Mouse (Mus musculus): ENCODE results near the gene Hnrnpab. TPM values are rescaled to one million over a fixed set of nuclear protein-coding genes. Genes with fewer than 3 reads are reported as not detected.
"Not testable (repeated sequence)": the region's sequence is repeated elsewhere in the genome, so short reads cannot be mapped to it uniquely, and the experiment has no call there.

Hnrnpab gene
- polyA plus RNA-seq, 1 experiment from 2014 or later = 441 TPM

GRCm38 (mm10) chr11:51637971-51638414 is 31.3 kb upstream of the Hnrnpab start:
- 0 out of 2 replicates have a peak, but pooled peaks cover 3% of the 10 kb centered on the region for H3K27me3 ChIP-seq (replicated peaks; ENCODE audit: control insufficient read depth, insufficient read depth, low read length)
- WGBS = 2% methylated on average over 17 of the region's 17 CpGs
- H3K9me3 ChIP-seq (ENCODE audit: control insufficient read depth, low read length) = no peaks in the 10 kb centered on the region
- H3K36me3 ChIP-seq (ENCODE audit: control insufficient read depth, insufficient read depth) = 0 out of 2 replicates have a peak, but pooled peaks cover 2% of the 10 kb centered on the region
- H3K4me1 ChIP-seq (replicated peaks; ENCODE audit: control insufficient read depth, insufficient read depth, low read length) = peaks cover 25% of the 10 kb centered on the region
- 0 out of 2 replicates have a peak overlapping the region, but pooled peaks have one; percentile 22 for H3K9ac ChIP-seq (replicated peaks; ENCODE audit: low read depth, low read length)
- peak overlapping the region; percentile 26 for H3K4me2 ChIP-seq (ENCODE audit: low read length)
- no peak overlapping the region for H3K27ac ChIP-seq (ENCODE audit: low read length)
- H3K4me3 ChIP-seq (replicated peaks; ENCODE audit: low read length) = no peak overlapping the region
- no peak for ATAC-seq

GRCm38 (mm10) chr11:51636323-51636684 is 29.7 kb upstream of the Hnrnpab start:
- Histone ChIP-seq H3K4me1 (replicated peaks; ENCODE audit: control insufficient read depth, insufficient read depth, low read length) (peaks cover 25% of the 10 kb centered on the region), H3K27me3 (replicated peaks; ENCODE audit: control insufficient read depth, insufficient read depth, low read length) (0 out of 2 replicates have a peak, but pooled peaks cover 3% of the 10 kb centered on the region), H3K4me2 (ENCODE audit: low read length) (peak overlapping the region; percentile 69), H3K4me3 (replicated peaks; ENCODE audit: low read length) (peak overlapping the region; percentile 57), H3K27ac (ENCODE audit: low read length) (peak overlapping the region; percentile 83), H3K36me3 (ENCODE audit: control insufficient read depth, insufficient read depth) (0 out of 2 replicates have a peak, but pooled peaks cover 2% of the 10 kb centered on the region), H3K9ac (replicated peaks; ENCODE audit: low read depth, low read length) (peak overlapping the region; percentile 68), H3K9me3 (ENCODE audit: control insufficient read depth, low read length) (no peaks in the 10 kb centered on the region)
- WGBS = 2% methylated on average over 6 of the region's 6 CpGs
- ATAC-seq = peak; percentile 55

- ATAC-seq = peak; percentile 92
- Histone ChIP-seq H3K4me3 (replicated peaks; ENCODE audit: low read length) (peak within 1 kb of the TSS; percentile 57), H3K9me3 (ENCODE audit: control insufficient read depth, low read length) (no peaks in the 10 kb centered on the region), H3K4me1 (replicated peaks; ENCODE audit: control insufficient read depth, insufficient read depth, low read length) (peaks cover 25% of the 10 kb centered on the region), H3K36me3 (ENCODE audit: control insufficient read depth, insufficient read depth) (0 out of 2 replicates have a peak, but pooled peaks cover 2% of the 10 kb centered on the region), H3K27ac (ENCODE audit: low read length) (peak within 1 kb of the TSS; percentile 83), H3K27me3 (replicated peaks; ENCODE audit: control insufficient read depth, insufficient read depth, low read length) (0 out of 2 replicates have a peak, but pooled peaks cover 3% of the 10 kb centered on the region), H3K4me2 (ENCODE audit: low read length) (peak within 1 kb of the TSS; percentile 69), H3K9ac (replicated peaks; ENCODE audit: low read depth, low read length) (peak within 1 kb of the TSS; percentile 68)
- WGBS = under 1% methylated on average over 61 of the region's 61 CpGs
Observed at GRCm38 (mm10) chr11:51635525-51636322, 29.1 kb upstream of the Hnrnpab start, which contains the start of gene Rmnd5b. Gene Rmnd5b (minus strand): TSS chr11:51635896.

GRCm38 (mm10) chr11:51635127-51635524 is 28.5 kb upstream of the Hnrnpab start:
- Histone ChIP-seq H3K4me3 (replicated peaks; ENCODE audit: low read length) (peak overlapping the region; percentile 57), H3K4me1 (replicated peaks; ENCODE audit: control insufficient read depth, insufficient read depth, low read length) (peaks cover 25% of the 10 kb centered on the region), H3K9me3 (ENCODE audit: control insufficient read depth, low read length) (no peaks in the 10 kb centered on the region), H3K4me2 (ENCODE audit: low read length) (peak overlapping the region; percentile 69), H3K36me3 (ENCODE audit: control insufficient read depth, insufficient read depth) (0 out of 2 replicates have a peak, but pooled peaks cover 2% of the 10 kb centered on the region), H3K9ac (replicated peaks; ENCODE audit: low read depth, low read length) (peak overlapping the region; percentile 68), H3K27ac (ENCODE audit: low read length) (peak overlapping the region; percentile 83; the same call in 1 of the 2 replicates), H3K27me3 (replicated peaks; ENCODE audit: control insufficient read depth, insufficient read depth, low read length) (0 out of 2 replicates have a peak, but pooled peaks cover 3% of the 10 kb centered on the region)
- no peak for ATAC-seq
- WGBS = 15% methylated on average over 6 of the region's 6 CpGs

GRCm38 (mm10) chr11:51633721-51634120 is 27.1 kb upstream of the Hnrnpab start:
- H3K4me3 ChIP-seq (replicated peaks; ENCODE audit: low read length) = no peak overlapping the region
- no peak overlapping the region for H3K4me2 ChIP-seq (ENCODE audit: low read length)
- no peak overlapping the region for H3K27ac ChIP-seq (ENCODE audit: low read length)
- no peak overlapping the region for H3K9ac ChIP-seq (replicated peaks; ENCODE audit: low read depth, low read length)
- WGBS = 94% methylated on average over 3 of the region's 3 CpGs
- peaks cover 4% of the 10 kb centered on the region; the same call in 1 of the 2 replicates for H3K36me3 ChIP-seq (ENCODE audit: control insufficient read depth, insufficient read depth)
- H3K9me3 ChIP-seq (ENCODE audit: control insufficient read depth, low read length) = no peaks in the 10 kb centered on the region
- H3K27me3 ChIP-seq (replicated peaks; ENCODE audit: control insufficient read depth, insufficient read depth, low read length) = 0 out of 2 replicates have a peak, but pooled peaks cover 3% of the 10 kb centered on the region
- ATAC-seq = no peak
- H3K4me1 ChIP-seq (replicated peaks; ENCODE audit: control insufficient read depth, insufficient read depth, low read length) = peaks cover 25% of the 10 kb centered on the region

- H3K27me3 ChIP-seq (replicated peaks; ENCODE audit: control insufficient read depth, insufficient read depth, low read length); H3K4me2 ChIP-seq (ENCODE audit: low read length); ATAC-seq; H3K36me3 ChIP-seq (ENCODE audit: control insufficient read depth, insufficient read depth); H3K9me3 ChIP-seq (ENCODE audit: control insufficient read depth, low read length); H3K9ac ChIP-seq (replicated peaks; ENCODE audit: low read depth, low read length); H3K27ac ChIP-seq (ENCODE audit: low read length); H3K4me3 ChIP-seq (replicated peaks; ENCODE audit: low read length): not testable (repeated sequence)
- peaks cover 25% of the 10 kb centered on the region for H3K4me1 ChIP-seq (replicated peaks; ENCODE audit: control insufficient read depth, insufficient read depth, low read length)
- WGBS = 96% methylated on average over 7 of the region's 7 CpGs
Observed at GRCm38 (mm10) chr11:51633200-51633599, 26.6 kb upstream of the Hnrnpab start.

- Histone ChIP-seq H3K4me3 (replicated peaks; ENCODE audit: low read length) (no peak overlapping the region), H3K27me3 (replicated peaks; ENCODE audit: control insufficient read depth, insufficient read depth, low read length) (no peaks in the 10 kb centered on the region), H3K9ac (replicated peaks; ENCODE audit: low read depth, low read length) (no peak overlapping the region), H3K36me3 (ENCODE audit: control insufficient read depth, insufficient read depth) (peaks cover 7% of the 10 kb centered on the region), H3K4me1 (replicated peaks; ENCODE audit: control insufficient read depth, insufficient read depth, low read length) (peaks cover 21% of the 10 kb centered on the region), H3K4me2 (ENCODE audit: low read length) (no peak overlapping the region), H3K27ac (ENCODE audit: low read length) (no peak overlapping the region), H3K9me3 (ENCODE audit: control insufficient read depth, low read length) (no peaks in the 10 kb centered on the region)
- WGBS = 90% methylated on average over 6 of the region's 6 CpGs
- ATAC-seq = no peak
Observed at GRCm38 (mm10) chr11:51632130-51632753, 25.6 kb upstream of the Hnrnpab start.

- Histone ChIP-seq H3K36me3 (ENCODE audit: control insufficient read depth, insufficient read depth) (peaks cover 26% of the 10 kb centered on the region), H3K9me3 (ENCODE audit: control insufficient read depth, low read length) (no peaks in the 10 kb centered on the region), H3K27ac (ENCODE audit: low read length) (no peak overlapping the region), H3K9ac (replicated peaks; ENCODE audit: low read depth, low read length) (no peak overlapping the region), H3K27me3 (replicated peaks; ENCODE audit: control insufficient read depth, insufficient read depth, low read length) (no peaks in the 10 kb centered on the region), H3K4me2 (ENCODE audit: low read length) (no peak overlapping the region), H3K4me3 (replicated peaks; ENCODE audit: low read length) (no peak overlapping the region), H3K4me1 (replicated peaks; ENCODE audit: control insufficient read depth, insufficient read depth, low read length) (peaks cover 9% of the 10 kb centered on the region)
- WGBS = 87% methylated on average over 15 of the region's 15 CpGs
- no peak for ATAC-seq
Observed at GRCm38 (mm10) chr11:51629651-51630314, 23.1 kb upstream of the Hnrnpab start.

- Histone ChIP-seq H3K27ac (ENCODE audit: low read length) (no peak overlapping the region), H3K36me3 (ENCODE audit: control insufficient read depth, insufficient read depth) (peaks cover 39% of the 10 kb centered on the region), H3K4me1 (replicated peaks; ENCODE audit: control insufficient read depth, insufficient read depth, low read length) (no peaks in the 10 kb centered on the region), H3K4me3 (replicated peaks; ENCODE audit: low read length) (no peak overlapping the region), H3K4me2 (ENCODE audit: low read length) (no peak overlapping the region), H3K9me3 (ENCODE audit: control insufficient read depth, low read length) (no peaks in the 10 kb centered on the region), H3K9ac (replicated peaks; ENCODE audit: low read depth, low read length) (no peak overlapping the region), H3K27me3 (replicated peaks; ENCODE audit: control insufficient read depth, insufficient read depth, low read length) (no peaks in the 10 kb centered on the region)
- WGBS = 91% methylated on average over 8 of the region's 8 CpGs
- no peak for ATAC-seq
Observed at GRCm38 (mm10) chr11:51627907-51628306, 21.3 kb upstream of the Hnrnpab start.
